8 mouse cellular contexts compared by ENCODE assay signal in the genomic region with DNA sequence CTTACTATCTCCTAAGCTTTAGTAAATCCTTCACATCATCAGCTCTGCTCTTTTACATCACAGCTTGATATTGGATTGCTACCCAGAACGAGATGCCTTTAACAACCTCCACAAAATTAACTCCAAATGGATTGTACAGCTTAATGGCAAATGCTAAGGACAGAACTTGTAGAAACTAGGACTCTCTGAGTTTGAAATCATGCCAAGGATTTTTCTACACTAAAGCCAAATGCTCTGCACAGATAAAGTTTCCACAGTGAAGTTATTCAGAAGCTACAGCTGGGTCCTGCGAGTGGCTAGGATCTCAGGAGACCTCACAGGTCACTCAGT. TPM values are rescaled to one million over a fixed set of nuclear protein-coding genes. Genes with fewer than 3 reads are reported as not detected.
DNase-seq lines count a peak whose midpoint lies in the region; ATAC-seq and TF ChIP-seq lines count a peak whose summit lies in the region.

No protein-coding gene starts in this region.

- 0 out of 2 replicates have a peak, but pooled peaks cover 10% of the 10 kb centered on the region for H3K4me1 ChIP-seq in kidney, embryonic 15.5 days
- H3K4me1 ChIP-seq in embryonic facial prominence, embryonic 14.5 days (ENCODE audit: control insufficient read depth, insufficient read depth, low read length) = peaks cover 3% of the 10 kb centered on the region; the same call in 1 of the 2 replicates
- no peaks in the 10 kb centered on the region for H3K4me1 ChIP-seq in hindbrain, postnatal 0 days (ENCODE audit: insufficient read depth, low read length)

- no peak overlapping the region for H3ac ChIP-seq in myocyte (ENCODE audit: control insufficient read depth, insufficient read length)

- H3K36me3 ChIP-seq in kidney, embryonic 15.5 days = no peaks in the 10 kb centered on the region
- H3K36me3 ChIP-seq in embryonic facial prominence, embryonic 14.5 days (ENCODE audit: control insufficient read depth, insufficient read depth, low read length) = no peaks in the 10 kb centered on the region
- H3K36me3 ChIP-seq in hindbrain, postnatal 0 days (ENCODE audit: insufficient read depth, low read length) = no peaks in the 10 kb centered on the region
- no peaks in the 10 kb centered on the region for H3K36me3 ChIP-seq in myocyte (ENCODE audit: control insufficient read depth, insufficient read depth)

- no peak for TF ChIP-seq CTCF in hindbrain, postnatal 0 days (IDR thresholded peaks at IDR 0.05; ENCODE audit: low read depth)

- H3K4me3 ChIP-seq in kidney, embryonic 15.5 days (replicated peaks) = peak overlapping the region; percentile 44
- H3K4me3 ChIP-seq in embryonic facial prominence, embryonic 14.5 days (ENCODE audit: low read depth, low read length) = peak overlapping the region; percentile 42
- peak overlapping the region; percentile 52 for H3K4me3 ChIP-seq in hindbrain, postnatal 0 days (ENCODE audit: low read length)
- peak overlapping the region; percentile 6 for H3K4me3 ChIP-seq in myocyte

- no peak overlapping the region for H3K9ac ChIP-seq in kidney, embryonic 15.5 days
- 0 out of 2 replicates have a peak overlapping the region, but pooled peaks have one; percentile 37 for H3K9ac ChIP-seq in embryonic facial prominence, embryonic 14.5 days (ENCODE audit: low read depth, low read length)
- H3K9ac ChIP-seq in hindbrain, postnatal 0 days (replicated peaks; ENCODE audit: low read length) = peak overlapping the region; percentile 47; the same call in 1 of the 2 replicates

- H3K9me3 ChIP-seq in kidney, embryonic 15.5 days (replicated peaks) = no peaks in the 10 kb centered on the region
- H3K9me3 ChIP-seq in embryonic facial prominence, embryonic 14.5 days (ENCODE audit: control insufficient read depth, low read length) = no peaks in the 10 kb centered on the region
- no peaks in the 10 kb centered on the region for H3K9me3 ChIP-seq in hindbrain, postnatal 0 days (ENCODE audit: low read length)

- no peak overlapping the region for H3K27ac ChIP-seq in kidney, embryonic 15.5 days
- H3K27ac ChIP-seq in embryonic facial prominence, embryonic 14.5 days (replicated peaks; ENCODE audit: low read depth, low read length) = no peak overlapping the region
- no peak overlapping the region for H3K27ac ChIP-seq in hindbrain, postnatal 0 days

- H3K4me2 ChIP-seq in kidney, embryonic 15.5 days = peak overlapping the region; percentile 67
- peak overlapping the region; percentile 63 for H3K4me2 ChIP-seq in embryonic facial prominence, embryonic 14.5 days (ENCODE audit: low read depth, low read length)
- peak overlapping the region; percentile 79 for H3K4me2 ChIP-seq in hindbrain, postnatal 0 days (ENCODE audit: low read depth, low read length)
- peak overlapping the region; percentile 67 for H3K4me2 ChIP-seq in myocyte (ENCODE audit: low read depth)

- DNase-seq in kidney, adult 8-10 months = no peak
- DNase-seq in embryonic facial prominence, embryonic 14.5 days (ENCODE audit: low spot score) = peak; percentile 40
- DNase-seq in hindbrain, postnatal 0 days (ENCODE audit: low spot score) = peak; percentile 4
- DNase-seq in gastrocnemius, postnatal 36 days = no peak
- DNase-seq in spleen, adult 12 weeks (ENCODE audit: low spot score) = no peak

- ATAC-seq in kidney, embryonic 15.5 days (replicated peaks; ENCODE audit: low FRiP score) = no peak
- no peak for ATAC-seq in embryonic facial prominence, embryonic 14.5 days (ENCODE audit: low read depth)
- ATAC-seq in hindbrain, postnatal 0 days = no peak
- ATAC-seq in inflammation-experienced regulatory T-cells, adult 6 months = no peak

- WGBS in kidney, embryonic 15.5 days = 39% methylated on average over 2 of the region's 2 CpGs
- WGBS in embryonic facial prominence, embryonic 14.5 days = 44% methylated on average over 2 of the region's 2 CpGs
- 31% methylated on average over 2 of the region's 2 CpGs for WGBS in hindbrain, postnatal 0 days

- TF ChIP-seq POLR2A in myocyte (IDR thresholded peaks at IDR 0.05; ENCODE audit: insufficient read length, low read depth) = no peak

- intact Hi-C loops in gastrocnemius, postnatal 36 days (cut with DNase I) = no loop called here

- no peaks in the 10 kb centered on the region for H3K79me2 ChIP-seq in myocyte (ENCODE audit: control insufficient read depth, insufficient read depth)

- H3K27me3 ChIP-seq in kidney, embryonic 15.5 days = no peaks in the 10 kb centered on the region
- H3K27me3 ChIP-seq in embryonic facial prominence, embryonic 14.5 days (replicated peaks; ENCODE audit: control insufficient read depth, insufficient read depth, low read length) = no peaks in the 10 kb centered on the region
- H3K27me3 ChIP-seq in hindbrain, postnatal 0 days (ENCODE audit: insufficient read depth, low read length) = no peaks in the 10 kb centered on the region
- H3K27me3 ChIP-seq in myocyte (ENCODE audit: control insufficient read depth, insufficient read depth, insufficient read length) = no peaks in the 10 kb centered on the region

TF ChIP-seq in myocyte, 11 proteins besides CTCF, POLR2A, EP300 and RAD21:
- TF ChIP-seq SRF (IDR thresholded peaks at IDR 0.05; ENCODE audit: control insufficient read depth, insufficient read length, low read depth) = no peak
- no peak for TF ChIP-seq TCF3 (IDR thresholded peaks at IDR 0.05; ENCODE audit: insufficient read length, low read depth)
- no peak for TF ChIP-seq E2F4 (IDR thresholded peaks at IDR 0.05; ENCODE audit: insufficient read depth)
- TF ChIP-seq MYOG (IDR thresholded peaks at IDR 0.05; ENCODE audit: control insufficient read depth in 1 of 3, insufficient read depth in 1 of 3, insufficient read length in 2 of 3, low read depth in 2 of 3) = no peak
- no peak for TF ChIP-seq USF1 (IDR thresholded peaks at IDR 0.05; ENCODE audit: low read depth)
- no peak for TF ChIP-seq CEBPB (IDR thresholded peaks at IDR 0.05; ENCODE audit: insufficient read depth, poor library complexity, severe bottlenecking)
- no peak for TF ChIP-seq REST (IDR thresholded peaks at IDR 0.05; ENCODE audit: insufficient read depth, insufficient read length)
- no peak for TF ChIP-seq MAX (IDR thresholded peaks at IDR 0.05; ENCODE audit: low read depth)
- no peak for TF ChIP-seq TCF12 (IDR thresholded peaks at IDR 0.05; ENCODE audit: insufficient read depth, poor library complexity, severe bottlenecking)
- TF ChIP-seq MYOD1 (IDR thresholded peaks at IDR 0.05; ENCODE audit: control insufficient read depth in 1 of 3, insufficient read length in 2 of 3, low read depth in 2 of 3) = no peak
- TF ChIP-seq POLR2AphosphoS2 (IDR thresholded peaks at IDR 0.05; ENCODE audit: insufficient read length, low read depth) = no peak

RNA-seq across cellular contexts. Expression of gene Gm17332, which starts 13.5 kb away (rescaled TPM):
- polyA plus RNA-seq in kidney, embryonic 15.5 days (2015; fragmentation: Nextera tagmentation; extraction: Ambion mirVana) = not detected in 2 replicates
- polyA plus RNA-seq in embryonic facial prominence, embryonic 14.5 days (2014; fragmentation: Nextera tagmentation; extraction: Ambion mirVana) = not detected in 2 replicates
- total RNA-seq in hindbrain, postnatal 0 days (2014; rRNA removed) = not detected in 2 replicates
- polyA plus RNA-seq in hindbrain, postnatal 0 days (2015; fragmentation: Nextera tagmentation; extraction: Ambion mirVana) = not detected in 2 replicates
- polyA plus RNA-seq in myocyte (2012; fragmentation: generic; extraction: Trizol) = not detected
- not detected for total RNA-seq in gastrocnemius, postnatal 36 days (2021)
- not detected for polyA plus RNA-seq in inflammation-experienced regulatory T-cells, adult 6 months (2017; shearing (Covaris generic))

Comparison
In these comparisons a context has a peak if more than half of its experiments do, and no peak if none do; other contexts are left out.
1. DNase-seq: peak in embryonic facial prominence, embryonic 14.5 days (single experiment) and hindbrain, postnatal 0 days (single experiment); none in kidney, adult 8-10 months (0 of 2), gastrocnemius, postnatal 36 days (0 of 2) and spleen, adult 12 weeks (single experiment).
2. Peak in every context shown above with its lines, with median percentiles within 50 percentile points of each other: H3K4me2 ChIP-seq and H3K4me3 ChIP-seq.